Mouse (Mus musculus) gastrocnemius, adult 2 months (tissue): Measurements from ENCODE around the gene Igfbpl1. TPM values are rescaled to one million over a fixed set of nuclear protein-coding genes. Genes with fewer than 3 reads are reported as not detected.

Experiments
- DNase-seq: peaks from one replicate; pipeline ENCODE4 v3.0.0; 2022
- H3K27ac ChIP-seq: fragments of 200-600 bp; 2 replicates; pipeline ENCODE4 v1.8.1; 2022; ENCODE audit warnings: mild to moderate bottlenecking
- H3K4me3 ChIP-seq: fragments of 200-600 bp; 2 replicates; pipeline ENCODE4 v1.8.1; 2022; ENCODE audit warnings: mild to moderate bottlenecking, moderate library complexity
- CTCF ChIP-seq: fragments of 200-600 bp; IDR thresholded peaks from 2 replicates; pipeline ENCODE4 v1.8.1; 2022; ENCODE audit warnings: antibody characterized with exemption, mild to moderate bottlenecking, moderate library complexity
- intact Hi-C: fragments of 180-260 bp; cut with DNase I; formaldehyde crosslinking; loops from one replicate; pipeline ENCODE4 v1.15.1; 2025
- total RNA-seq, 2 experiments: library from RNA; stranded (reverse); gene quantifications; 2 replicates each; pipeline ENCODE4 v1.2.3; 2021

Gene Igfbpl1
- total RNA-seq, 2 experiments from 2014 or later, result not detected

DNA sequence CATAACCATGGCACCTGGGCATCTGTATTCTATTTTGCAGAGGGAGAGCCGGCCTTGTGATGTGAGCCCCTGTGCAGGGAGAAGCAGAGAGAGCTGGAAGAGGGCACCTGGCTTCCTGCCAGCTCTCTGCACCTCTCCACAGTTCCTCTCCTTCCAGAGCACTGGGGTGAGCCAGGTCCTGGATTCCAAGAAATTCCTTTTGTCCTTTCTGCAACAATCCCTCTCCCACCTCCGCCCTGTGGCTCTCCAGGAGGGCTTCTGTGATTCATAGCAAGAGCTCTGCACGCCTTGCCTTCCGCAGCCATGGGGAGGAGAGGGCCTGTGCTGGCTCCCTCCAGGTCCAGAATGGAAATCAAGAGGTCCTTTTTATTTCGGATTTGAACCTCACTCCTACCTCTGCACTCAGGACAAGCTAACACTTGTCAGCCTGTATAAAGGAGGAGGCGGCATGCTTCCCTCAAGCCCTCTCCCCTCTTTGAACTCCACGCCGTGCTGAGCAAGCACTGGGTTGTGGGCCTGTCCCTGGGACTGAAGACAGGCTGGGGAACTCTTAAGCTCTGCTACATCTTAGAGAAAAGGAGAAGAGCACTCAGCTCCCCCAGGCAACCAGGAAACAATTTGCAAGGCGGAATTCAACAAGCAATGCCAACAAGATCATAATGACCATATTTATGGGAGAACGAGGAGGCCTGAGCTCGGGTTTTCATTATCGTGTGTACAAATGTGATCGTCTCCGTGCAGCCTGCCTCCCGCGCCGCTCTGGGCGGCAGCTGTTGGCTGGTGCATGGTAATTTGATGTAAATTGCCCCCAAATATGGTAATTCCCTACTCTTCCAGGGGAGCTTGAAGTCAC lies 63.2 kb downstream of the Igfbpl1 start:
- TF ChIP-seq CTCF, result no peak
- no peak for DNase-seq
- Histone ChIP-seq H3K27ac (no peak overlapping the region), H3K4me3 (peak overlapping the region; percentile 59)
- intact Hi-C loops, result no loop called here

DNA sequence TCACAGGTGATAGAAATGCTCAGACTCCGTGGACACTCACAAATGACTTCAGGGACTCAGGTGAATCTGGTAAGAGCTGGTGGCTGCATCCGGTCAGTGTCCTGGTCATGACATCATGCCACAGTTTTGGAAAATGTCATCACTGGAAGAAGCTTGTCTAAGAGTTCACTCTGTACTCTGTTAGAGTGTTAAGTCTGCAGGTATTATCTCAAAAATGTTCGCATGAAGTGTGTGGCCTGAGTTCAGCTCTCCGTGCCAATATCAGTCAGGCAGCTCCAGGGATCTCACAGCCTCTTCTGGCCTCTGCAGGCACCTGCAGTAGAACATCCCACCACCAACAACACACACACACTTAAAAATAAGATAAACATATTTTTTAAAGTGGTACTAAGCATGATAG lies 64.1 kb downstream of the Igfbpl1 start:
- Histone ChIP-seq H3K4me3 (no peak overlapping the region), H3K27ac (no peak overlapping the region)
- no peak for TF ChIP-seq CTCF
- intact Hi-C loops, result no loop called here
- DNase-seq, result no peak

Other genes starting within 250 kb of the Igfbpl1 start
- under 1 TPM; 0.23 to 0.95 TPM for gene Aldh1b1, start 27.9 kb downstream of the Igfbpl1 start, total RNA-seq
- not detected for gene Stra6l, start 21.7 kb upstream of the Igfbpl1 start, total RNA-seq
- not detected for gene Ccdc180, start 63.4 kb upstream of the Igfbpl1 start, total RNA-seq
- 1 to 10 TPM; 8.8 to 9.3 TPM for gene Tdrd7, start 138.4 kb upstream of the Igfbpl1 start, total RNA-seq
- gene Tmod1, start 212.0 kb upstream of the Igfbpl1 start, total RNA-seq, result 100 to 1,000 TPM; 173 to 208 TPM